Mouse (Mus musculus) right cerebral cortex, postnatal 36 days (tissue): ENCODE results near the gene Ppp2r5a.
"Not testable (repeated sequence)": the region's sequence is repeated elsewhere in the genome, so short reads cannot be mapped to it uniquely, and the experiment has no call there.

Source experiments
- DNase-seq, 2 experiments: peaks; one replicate each; pipeline ENCODE4 v3.0.0; 2022; ENCODE audit warnings: low spot score in 2 of 2, mixed read lengths in 1 of 2

Gene Ppp2r5a

DNA sequence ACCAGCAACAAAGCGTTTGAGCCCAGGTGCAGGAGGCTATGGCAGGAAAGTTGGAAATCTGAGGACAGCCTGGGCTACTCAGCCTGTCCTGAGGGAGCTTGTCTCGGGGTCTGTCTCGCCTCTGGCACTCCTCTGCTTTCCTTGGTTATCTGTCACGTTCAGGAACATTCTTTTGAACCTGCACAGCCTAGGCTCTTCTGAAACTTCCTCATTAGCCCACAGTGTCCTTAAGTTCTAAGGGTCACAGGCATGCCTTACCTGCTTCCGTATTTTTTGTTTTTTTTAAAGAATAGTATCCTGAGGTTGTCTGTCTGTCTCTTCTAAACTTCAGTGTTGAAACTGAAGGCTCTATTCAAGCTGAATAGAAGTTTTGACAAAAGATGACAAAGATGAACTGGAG is at the start of gene Ppp2r5a:
TSS of gene Ppp2r5a (minus strand) at position 199 of the 400 bp plus-strand sequence.
- no peak for DNase-seq

DNA sequence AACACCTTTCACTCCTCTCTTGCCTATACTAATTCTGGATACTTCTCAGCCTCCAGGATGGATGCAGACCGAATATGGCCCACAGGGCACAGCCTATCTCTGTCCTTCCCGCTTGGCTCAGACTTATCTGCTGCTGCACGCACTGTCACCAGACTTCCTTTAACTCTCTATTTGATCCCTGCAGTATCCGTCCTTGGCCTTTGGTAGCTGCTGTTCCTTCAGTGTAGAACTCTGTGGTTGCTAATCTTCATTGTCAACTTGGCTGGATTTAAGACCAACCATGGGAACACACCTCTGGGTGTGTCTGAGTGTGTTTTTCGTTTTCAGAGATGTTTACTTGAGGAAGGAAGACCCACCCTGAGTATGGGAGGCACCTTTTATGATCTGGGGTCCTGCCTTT is 47.5 kb upstream of the Ppp2r5a start:
- DNase-seq = no peak

DNA sequence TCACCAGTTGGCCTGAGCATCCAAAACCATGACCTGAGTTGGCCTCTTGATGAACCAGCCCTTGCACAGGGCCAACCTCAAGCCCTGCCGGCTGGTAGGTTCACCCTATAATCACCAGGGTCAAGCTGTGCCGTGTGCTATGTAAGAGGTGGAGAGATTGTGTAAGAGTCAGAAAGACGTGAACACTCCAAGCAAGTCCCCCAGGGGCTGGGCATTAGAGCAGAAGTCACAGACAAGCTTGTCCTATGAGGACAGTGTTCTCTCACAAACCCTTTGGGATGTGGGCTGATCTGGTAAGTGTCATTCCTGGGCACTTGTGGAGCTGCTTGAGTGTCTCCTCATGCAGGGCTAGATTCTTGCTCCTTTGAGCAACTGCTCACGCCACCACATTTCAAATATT is 46.5 kb upstream of the Ppp2r5a start:
- DNase-seq = no peak

DNA sequence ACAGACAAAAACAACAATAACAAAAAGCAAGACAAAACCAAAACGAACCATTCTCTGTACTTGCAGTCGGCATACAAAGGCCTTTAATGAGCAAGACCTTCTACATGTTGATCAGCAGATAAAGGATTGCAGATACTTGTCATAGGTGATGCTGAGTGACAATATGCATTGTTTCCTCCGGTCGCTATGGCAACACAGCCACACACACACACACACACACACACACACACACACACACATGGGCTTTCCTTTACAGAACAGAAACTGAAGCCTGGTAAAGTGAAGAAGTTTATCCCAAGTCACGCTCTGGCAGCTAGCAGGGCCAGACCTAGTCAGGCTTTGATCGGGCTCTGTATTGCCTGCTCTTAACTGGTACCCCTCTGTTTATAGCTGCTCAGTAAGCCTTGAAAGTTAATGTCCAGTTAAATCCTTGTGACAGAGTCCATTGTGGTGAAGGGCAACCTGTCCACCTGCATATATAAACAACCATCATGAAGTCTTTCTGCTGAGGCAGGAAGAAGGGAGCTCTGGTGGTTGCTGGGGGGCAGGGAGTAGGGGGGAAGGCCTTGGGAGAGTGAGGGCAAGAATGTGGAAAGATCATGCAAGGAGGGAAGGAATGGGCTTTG is 44.4 kb upstream of the Ppp2r5a start:
- no peak for DNase-seq

DNA sequence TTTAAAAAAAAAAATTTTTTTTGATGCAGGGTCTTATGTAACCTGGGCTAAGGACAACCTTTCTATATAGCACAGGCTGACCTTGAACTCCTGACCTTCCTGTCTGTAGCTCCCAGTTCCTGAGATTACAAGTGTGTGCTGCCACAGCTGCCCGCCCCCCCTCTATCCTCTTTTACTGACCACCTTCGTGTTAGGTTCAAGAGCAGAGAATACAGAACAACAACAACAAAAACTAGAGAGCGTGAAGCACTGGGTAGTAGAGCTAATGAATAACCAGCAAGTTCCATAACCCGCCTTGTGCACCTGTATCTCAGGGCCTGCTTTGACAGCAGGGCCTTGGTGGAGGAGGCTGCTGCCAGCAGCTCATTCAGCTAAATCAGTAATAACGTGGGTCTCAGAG is 43.2 kb upstream of the Ppp2r5a start:
- no peak for DNase-seq

DNA sequence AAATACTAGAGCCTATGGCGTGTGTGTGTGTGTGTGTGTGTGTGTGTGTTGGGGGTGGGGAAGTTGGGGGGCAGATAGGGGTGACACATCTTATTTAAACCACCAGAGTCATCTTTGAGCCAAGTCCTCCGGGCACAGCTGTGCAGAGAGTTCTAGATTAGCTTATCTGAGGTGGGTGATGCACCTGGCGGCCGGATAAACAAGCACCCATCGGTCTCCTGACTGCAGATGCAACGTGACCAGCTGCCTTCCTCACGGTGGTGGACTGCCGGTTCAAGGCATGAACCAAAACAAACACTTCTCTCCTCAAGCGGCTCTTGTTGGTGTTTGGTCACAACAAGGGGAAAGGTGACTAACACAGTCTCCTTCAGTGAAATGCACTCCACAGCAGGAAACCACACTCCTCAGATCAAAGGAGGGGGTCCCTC is 42.8 kb upstream of the Ppp2r5a start:
- no peak for DNase-seq

DNA sequence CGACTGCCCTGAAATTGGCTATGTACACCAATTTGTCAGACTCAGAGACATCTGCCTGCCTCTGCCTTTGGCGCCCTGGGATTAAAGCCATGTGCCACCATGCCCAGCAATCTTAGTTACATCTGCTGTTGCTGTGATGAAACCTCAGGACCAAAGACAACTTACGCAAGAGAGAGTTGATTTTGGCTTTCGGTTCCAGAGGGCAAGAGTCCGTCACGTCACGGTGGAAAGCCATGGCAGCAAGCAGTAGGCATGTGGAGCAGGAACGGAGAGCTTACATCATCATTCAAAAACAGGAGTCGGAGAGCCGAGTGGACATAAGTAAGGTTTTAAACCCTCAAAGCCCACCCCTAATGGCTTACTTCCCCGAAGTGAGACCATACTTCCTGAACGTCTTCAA is 42.3 kb upstream of the Ppp2r5a start:
- DNase-seq = no peak

DNA sequence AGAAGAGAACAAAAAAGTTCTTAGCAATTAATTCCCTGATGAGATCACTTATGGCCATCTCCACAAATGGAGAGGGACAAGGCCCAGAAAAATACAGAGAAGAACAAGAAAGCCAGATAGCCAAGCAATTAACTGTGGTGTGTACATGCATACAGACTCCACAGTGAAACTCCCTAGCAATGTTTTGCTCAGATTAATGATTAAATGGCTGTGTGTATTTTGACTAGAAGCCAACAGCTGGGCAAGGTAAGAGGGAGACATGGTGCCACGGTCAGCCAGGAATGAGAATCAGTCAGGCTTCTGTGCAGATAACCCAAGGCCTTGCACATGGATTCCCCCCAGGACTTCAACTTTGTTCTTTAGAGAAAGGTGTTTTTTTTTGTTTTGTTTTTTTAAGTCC is 41.4 kb upstream of the Ppp2r5a start:
- DNase-seq = no peak

DNA sequence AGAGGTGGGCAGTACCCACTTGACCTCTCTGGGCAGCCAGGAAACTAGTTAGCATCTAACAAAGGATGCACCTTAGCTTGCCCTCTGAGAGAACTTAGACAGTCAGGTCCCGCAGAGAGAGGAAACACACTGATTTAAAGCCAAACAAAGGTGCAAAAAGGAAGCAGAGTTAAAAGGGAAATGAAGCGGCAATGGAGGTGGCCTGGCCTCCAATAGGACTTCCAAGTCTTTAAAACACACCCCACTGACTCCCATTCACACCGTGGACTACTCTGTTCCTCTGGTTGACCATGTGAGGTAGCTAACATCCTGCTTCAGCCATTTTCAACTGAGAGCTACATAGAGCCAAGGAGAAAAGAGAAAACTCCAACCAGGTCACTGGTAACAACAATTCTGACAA is 35.9 kb upstream of the Ppp2r5a start:
- DNase-seq = no peak

DNA sequence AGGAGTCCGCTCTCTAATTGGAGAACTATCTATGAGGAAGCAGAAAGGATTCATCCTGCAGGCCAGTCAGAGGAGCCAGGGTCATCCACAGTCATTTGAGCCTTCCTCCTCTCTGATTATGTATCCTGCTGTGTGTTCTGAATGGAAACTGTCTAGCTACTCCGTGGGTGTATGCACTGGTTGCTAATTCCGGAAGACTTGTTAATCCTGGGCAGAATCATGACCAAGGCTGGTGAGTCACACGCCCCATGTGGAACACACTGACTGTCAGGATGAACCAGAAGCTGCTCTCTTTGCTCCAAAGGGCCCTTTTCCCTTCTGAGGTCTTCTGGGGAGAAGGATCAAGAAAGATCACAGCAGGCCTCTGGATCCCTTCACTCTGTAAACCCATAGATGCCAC is 35.5 kb upstream of the Ppp2r5a start:
- peak in 1 of 2 experiments; percentile 48 for DNase-seq

DNA sequence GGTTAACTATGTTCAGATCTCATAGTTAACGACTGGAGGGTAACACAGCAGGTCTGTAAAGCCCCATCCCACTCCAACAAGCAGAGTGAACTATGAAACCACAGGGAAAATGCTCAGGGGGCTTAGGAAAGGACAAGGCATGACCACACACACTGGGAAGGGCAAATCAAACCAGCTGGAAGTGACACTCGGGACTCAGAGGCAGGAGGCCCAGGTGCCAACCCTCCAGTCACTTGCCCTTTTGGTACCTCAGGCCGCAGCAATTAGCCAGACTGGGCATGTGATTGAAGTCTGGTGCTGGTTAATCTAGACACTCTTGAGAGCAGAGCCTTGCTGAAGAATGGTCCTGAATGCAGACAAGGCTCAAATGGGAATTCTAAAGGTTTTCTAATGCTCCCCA is 33.6 kb upstream of the Ppp2r5a start:
- no peak for DNase-seq

DNA sequence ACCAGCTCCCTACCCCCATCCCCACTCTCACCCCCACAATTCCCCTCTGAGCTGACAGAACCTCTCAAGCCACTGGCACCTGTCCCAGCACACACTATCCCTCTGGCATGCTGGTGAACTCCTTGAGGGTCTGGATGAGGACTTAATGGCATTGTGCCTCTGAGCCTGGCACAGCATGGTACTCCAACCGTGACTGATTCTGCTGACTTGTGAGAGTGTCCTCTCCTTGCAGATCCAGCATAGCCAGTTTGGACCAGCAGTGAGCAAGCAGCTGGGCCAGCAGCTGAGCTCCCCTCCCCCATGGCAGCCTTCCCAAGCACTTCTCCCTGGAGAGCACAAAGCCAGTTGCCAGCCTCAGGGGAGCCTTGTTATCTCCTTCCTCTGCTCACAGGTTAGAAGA is 32.3 kb upstream of the Ppp2r5a start:
- DNase-seq = peak; percentile 45 to 54

DNA sequence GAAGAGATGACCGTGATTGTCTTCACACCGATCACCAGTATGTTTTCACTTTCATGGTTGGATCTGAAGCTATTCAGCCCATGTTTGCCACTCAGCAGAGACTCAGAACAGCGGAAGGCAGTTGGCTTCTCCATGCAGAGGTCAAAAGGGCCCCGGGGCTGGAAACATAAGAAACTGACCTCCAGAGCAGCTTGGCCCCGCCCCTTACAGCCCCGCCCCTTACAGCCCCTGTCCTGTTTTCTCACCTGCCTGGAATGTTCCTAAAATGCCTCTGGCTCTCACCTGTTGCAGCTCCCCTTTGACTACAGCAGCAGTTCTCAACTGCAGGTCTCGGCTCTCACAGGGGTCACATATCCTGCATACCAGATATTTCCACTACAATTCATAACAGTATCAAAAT is 29.5 kb upstream of the Ppp2r5a start:
- DNase-seq = no peak

DNA sequence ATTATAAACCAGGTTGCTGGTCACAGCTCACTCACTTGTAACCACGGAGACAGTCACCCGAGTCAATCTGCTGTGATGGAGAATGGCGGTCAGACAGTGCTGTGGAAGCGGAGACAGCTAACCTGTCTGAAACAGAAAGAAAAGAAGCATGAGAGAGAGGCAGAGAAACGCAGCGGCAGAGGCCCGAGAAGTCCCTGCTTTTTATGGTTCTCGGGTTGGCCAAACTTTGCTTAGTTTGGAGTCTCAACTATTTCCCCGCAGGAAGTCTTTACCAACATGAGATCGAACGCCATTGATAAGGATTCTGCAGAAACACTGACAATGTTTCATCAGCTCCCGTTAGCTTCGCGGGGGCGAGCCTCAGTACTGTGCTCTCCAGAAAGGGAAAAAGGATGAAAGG is 29.0 kb upstream of the Ppp2r5a start:
- DNase-seq = no peak

DNA sequence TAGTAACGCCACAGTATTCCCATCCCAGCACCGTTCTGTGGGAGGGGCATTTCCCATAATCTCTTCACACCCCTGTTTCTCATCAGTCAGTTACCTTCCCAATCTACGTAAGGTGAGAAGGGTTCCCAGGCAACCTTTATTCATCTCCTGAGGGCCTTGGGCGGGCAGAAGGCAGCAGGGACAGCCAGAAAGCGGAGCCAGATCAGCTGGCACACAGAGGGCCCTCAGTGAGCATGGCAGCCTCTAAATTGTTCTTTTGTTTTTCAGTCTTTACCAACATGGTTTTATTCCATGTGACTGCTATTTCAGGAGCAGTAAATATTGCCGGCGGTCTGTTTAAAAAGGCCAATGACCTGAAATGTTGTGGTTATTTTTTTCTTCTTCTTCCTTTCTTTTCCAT is 27.0 kb upstream of the Ppp2r5a start:
- DNase-seq = no peak

DNA sequence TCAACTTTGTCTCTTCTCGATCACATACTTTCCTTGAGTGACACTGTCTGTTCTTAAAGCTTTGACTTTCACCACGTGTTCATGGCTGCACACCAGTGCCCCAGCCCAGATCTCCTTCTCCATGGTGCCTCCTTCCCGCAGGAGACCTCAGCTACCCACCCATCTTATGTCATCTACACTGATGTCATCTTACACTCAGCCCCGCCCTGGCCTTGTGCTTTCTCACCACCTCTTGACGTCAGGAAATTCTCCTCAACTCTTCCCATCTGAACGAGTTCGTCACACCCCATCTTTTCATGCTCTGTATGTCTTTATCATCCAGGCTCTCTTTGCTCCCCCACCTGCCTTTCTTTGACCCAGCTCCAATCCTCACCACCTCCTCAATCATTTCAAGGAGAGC is 22.8 kb upstream of the Ppp2r5a start:
- no peak for DNase-seq

DNA sequence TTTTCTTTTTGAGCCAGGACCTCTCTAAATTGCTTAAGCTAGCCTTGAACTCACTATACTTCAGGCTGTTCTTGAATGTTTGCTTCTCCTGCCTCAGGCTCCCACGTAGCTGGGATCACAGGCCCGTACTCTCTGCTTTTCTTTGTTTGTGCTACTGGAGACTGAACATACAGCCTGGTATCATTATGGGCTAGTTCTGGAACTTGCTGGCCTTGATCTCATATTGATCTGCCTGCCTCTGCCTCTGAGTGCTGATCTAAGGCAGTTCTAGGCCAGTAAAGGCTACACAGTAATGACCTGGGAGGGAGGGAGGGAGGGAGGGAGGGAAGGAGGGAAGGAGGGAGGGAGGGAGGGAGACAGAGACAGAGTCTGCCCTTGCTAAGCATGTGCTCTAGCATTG is 20.1 kb upstream of the Ppp2r5a start:
- no peak for DNase-seq

DNA sequence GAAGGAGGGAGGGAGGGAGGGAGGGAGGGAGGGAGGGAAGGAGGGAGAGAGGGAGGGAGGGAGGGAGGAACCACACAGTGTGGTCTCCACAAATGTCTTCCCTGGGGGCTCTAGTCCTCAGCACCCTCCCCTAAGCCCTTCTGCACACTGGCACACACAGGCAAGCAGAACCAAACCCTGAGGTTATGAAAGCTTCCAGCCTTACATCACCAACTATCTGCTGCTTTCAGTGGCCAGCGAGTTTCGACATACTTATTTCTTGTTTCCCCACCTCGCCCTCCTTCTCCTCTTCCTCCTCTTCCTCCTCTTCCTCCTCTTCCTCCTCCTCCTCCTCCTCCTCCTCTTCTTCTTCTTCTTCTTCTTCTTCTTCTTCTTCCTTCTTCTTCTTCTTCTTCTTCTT is 19.6 kb upstream of the Ppp2r5a start:
- DNase-seq = not testable (repeated sequence)

DNA sequence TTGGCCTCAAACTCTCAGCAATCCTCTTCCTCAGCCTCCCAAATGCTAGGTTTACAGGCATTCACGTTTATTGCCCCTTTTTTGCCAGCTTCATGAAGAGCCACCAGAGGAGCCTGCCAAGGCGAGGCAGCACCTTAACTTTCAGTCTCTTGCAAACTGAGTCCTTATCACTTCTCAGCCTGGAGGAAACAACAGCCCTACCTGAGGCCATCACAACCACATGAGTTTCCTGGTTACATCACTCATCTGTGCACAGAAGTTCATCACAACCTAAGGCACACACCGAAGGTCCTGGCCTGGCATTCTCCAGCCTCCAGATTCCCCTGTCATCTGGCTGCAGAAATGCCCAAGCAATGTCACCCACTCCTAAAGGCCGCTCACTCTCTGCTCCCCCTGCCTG is 19.1 kb upstream of the Ppp2r5a start:
- no peak for DNase-seq

DNA sequence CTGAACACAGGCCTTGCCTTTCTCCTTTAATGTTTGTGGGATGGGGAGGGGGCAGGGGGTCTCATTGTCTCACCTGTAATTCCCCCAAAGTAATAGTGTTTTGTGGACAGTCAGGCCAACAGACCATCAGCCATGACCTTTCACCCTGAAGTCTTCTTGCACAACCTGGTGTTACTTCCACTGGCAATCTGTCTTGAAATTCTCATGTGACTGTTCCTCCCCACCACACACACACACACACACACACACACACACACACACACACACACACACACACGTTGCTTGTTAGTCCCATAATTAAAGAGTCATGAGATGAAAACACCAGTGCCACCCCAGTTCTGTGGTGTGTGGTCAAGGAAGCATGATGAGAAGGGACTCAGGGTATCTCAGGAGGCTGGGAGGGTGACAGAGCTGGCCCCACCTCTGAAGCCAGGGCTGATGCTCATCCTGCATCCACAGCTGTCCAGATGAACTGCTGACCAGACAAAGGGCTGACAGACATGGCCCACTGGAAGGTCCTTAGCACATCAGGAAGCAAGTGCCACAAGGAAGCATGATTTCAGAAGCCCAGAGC is 18.4 kb upstream of the Ppp2r5a start:
- DNase-seq = no peak

DNA sequence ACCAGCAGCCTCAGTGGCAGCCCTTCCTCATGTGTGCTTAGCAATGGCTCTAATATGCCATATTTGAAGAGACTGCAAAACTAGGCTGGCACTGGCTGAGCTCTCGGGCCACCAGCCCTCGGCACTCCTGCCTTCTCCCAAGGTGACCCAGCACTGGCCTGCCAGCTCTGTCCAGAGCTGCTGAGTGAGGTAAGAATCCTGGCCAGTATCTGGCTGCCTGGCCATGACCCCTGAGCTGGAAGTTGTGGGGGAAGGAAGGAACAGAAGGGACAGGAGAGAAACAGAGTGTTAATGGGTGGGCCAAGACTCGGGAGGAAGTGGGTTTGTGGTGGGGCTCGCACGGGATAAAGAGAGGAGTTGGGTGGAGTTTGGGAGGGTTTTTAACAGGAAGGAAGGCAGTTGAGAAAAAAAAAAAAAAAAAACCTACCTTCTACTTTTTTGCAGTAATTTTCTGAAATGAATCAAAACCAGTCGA is 17.9 kb upstream of the Ppp2r5a start:
- no peak for DNase-seq

DNA sequence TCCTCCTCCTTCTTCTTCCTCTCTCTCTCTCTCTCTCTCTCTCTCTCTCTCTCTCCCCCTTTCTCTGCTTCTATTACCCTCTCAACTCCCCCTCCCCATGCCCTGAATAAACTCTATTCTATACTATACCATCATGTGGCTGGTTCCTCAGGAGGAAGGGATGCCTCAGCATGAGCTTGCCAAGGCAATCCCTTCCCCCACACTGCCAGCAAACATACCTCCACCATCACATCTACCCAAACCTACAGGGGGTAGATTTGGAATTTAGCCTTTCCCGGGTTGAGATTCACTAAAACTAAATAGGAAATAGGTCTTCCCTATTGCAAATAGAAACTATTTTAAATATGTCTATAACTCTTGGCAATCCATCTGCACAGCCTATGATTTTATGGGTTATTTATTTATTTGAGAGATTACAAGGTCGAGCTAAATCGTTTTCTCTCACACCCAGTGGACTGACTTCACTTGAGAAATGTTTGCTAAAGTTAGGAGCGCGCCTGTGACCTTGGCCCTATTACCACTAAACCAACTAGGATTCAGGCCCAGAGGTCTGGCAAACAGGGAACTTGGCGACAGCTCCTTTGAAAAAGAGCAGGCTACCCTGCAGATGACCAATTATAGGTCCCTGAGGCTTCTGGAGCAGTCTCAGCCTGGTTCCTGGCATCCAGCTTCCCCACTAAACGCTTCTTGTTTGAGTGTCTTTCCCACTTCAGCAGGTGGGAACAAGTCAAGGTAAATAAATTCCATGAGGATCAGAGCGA is 17.1 kb upstream of the Ppp2r5a start:
- DNase-seq = no peak

DNA sequence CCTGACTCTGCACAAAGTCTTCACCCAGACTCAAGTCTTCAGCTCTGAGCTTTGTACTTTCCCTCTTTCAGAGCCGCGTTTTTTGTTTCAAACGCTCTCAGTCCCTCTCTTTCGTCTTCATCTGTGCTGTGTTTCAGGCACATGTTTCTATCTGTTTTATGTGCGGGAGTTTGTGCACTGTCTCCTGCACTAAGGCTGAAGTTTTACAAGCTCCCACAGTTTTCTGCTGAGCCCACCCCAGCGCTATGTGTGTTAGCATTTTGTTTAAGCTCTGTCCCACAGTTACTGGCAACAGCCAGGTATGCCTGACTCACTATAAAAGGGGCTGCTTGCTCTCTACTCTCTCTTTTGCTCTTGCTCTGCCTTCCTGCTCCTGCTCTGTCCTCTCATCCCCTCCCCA is 16.3 kb upstream of the Ppp2r5a start:
- DNase-seq = no peak
